Mouse (Mus musculus): Measurements from ENCODE around the gene Camta2. TPM values are rescaled to one million over a fixed set of nuclear protein-coding genes. Genes with fewer than 3 reads are reported as not detected.

The Camta2 gene
- polyA plus RNA-seq, 1 experiment from 2014 or later, result 6.5 TPM

DNA sequence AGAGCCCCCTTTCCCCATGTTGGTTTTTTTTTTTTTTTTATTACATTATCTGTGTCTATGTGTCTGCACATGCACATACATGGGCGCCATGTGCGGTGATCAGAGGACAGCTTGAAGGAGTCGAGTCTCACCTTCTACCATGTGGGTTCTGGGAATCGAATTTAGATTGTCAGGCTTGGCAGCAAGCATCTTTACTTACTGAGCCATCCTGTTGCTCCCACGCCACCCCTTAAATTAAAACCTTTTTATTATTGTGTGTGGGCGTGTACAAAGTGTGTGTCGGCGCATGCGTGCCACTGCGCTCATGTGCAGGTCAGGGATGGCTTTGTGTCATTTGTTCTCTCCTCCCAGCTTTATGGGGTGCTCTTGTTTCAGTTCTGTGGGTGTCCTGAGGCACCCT lies 23.1 kb upstream of the Camta2 start:
- 90% methylated on average over 10 of the region's 10 CpGs for WGBS

DNA sequence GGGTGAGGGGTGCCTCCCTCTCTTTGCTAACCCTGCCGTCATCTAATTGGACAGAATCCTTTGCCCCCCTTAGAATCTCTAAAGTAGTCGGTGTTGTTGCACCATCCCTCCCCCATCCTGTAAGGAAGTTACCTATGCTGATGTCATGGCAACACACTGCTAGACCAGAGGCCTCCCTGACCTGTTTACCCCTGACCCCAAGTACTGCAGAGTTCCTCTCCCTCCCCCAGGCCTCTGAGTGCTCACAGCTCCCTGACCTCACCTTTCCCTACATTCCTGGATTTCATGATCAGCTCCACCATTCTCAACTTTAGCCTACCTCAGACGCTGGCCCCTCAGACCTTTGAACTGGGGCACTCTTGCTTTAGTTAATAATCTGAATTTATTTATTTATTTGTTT lies 18.2 kb upstream of the Camta2 start:
- no peak overlapping the region for H3K4me3 ChIP-seq (ENCODE audit: low read depth, low read length)
- peaks cover 49% of the 10 kb centered on the region for H3K36me3 ChIP-seq (ENCODE audit: control insufficient read depth, insufficient read depth, low read length)
- WGBS, result 57% methylated on average over 3 of the region's 3 CpGs
- no peak overlapping the region for H3K9ac ChIP-seq (ENCODE audit: low read length)
- H3K27ac ChIP-seq (replicated peaks), result no peak overlapping the region
- peaks cover 5% of the 10 kb centered on the region for H3K4me1 ChIP-seq (replicated peaks; ENCODE audit: control insufficient read depth, insufficient read depth)
- H3K27me3 ChIP-seq (ENCODE audit: control insufficient read depth, insufficient read depth, low read length), result no peaks in the 10 kb centered on the region
- no peak for ATAC-seq (ENCODE audit: low FRiP score, low TSS enrichment)
- H3K4me2 ChIP-seq (replicated peaks; ENCODE audit: low read depth), result no peak overlapping the region
- DNase-seq (ENCODE audit: low spot score), result no peak
- no peaks in the 10 kb centered on the region for H3K9me3 ChIP-seq (ENCODE audit: control insufficient read depth, low read length)
- no peak for TF ChIP-seq EP300 (optimal IDR thresholded peaks at IDR 0.05)
- no peak for TF ChIP-seq CTCF (IDR thresholded peaks at IDR 0.05; ENCODE audit: low read depth)

More for the DNA sequence above, 23.1 kb upstream of the Camta2 start:
- no peak overlapping the region for H3K4me2 ChIP-seq (replicated peaks; ENCODE audit: low read depth)
- no peaks in the 10 kb centered on the region for H3K27me3 ChIP-seq (ENCODE audit: control insufficient read depth, insufficient read depth, low read length)
- H3K4me1 ChIP-seq (replicated peaks; ENCODE audit: control insufficient read depth, insufficient read depth), result no peaks in the 10 kb centered on the region
- no peak overlapping the region for H3K9ac ChIP-seq (ENCODE audit: low read length)
- no peak for ATAC-seq (ENCODE audit: low FRiP score, low TSS enrichment)
- H3K4me3 ChIP-seq (ENCODE audit: low read depth, low read length), result no peak overlapping the region
- peaks cover 38% of the 10 kb centered on the region for H3K36me3 ChIP-seq (ENCODE audit: control insufficient read depth, insufficient read depth, low read length)
- TF ChIP-seq CTCF (IDR thresholded peaks at IDR 0.05; ENCODE audit: low read depth), result no peak
- no peak for TF ChIP-seq EP300 (optimal IDR thresholded peaks at IDR 0.05)
- H3K9me3 ChIP-seq (ENCODE audit: control insufficient read depth, low read length), result no peaks in the 10 kb centered on the region
- no peak for DNase-seq (ENCODE audit: low spot score)
- H3K27ac ChIP-seq (replicated peaks), result no peak overlapping the region

DNA sequence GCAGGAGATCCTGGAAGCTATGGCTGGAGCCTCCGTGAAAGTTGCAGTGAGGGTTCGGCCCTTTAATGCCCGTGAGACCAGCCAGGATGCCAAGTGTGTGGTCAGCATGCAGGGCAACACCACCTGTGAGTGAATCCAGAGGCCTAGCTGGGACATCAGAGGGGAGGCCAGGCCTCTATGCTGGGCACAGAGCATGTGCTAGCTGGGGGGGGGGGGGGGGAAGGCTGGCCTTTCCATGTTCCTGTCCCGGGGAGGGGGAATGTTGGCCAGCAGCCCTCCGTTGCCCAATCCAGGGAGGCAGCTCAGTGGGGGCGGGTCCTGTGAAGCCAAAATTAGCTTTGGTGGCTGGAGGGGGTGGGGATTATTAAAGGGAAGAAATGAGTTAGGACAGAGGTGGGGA lies 14.9 kb upstream of the Camta2 start:
- no peaks in the 10 kb centered on the region for H3K27me3 ChIP-seq (ENCODE audit: control insufficient read depth, insufficient read depth, low read length)
- no peak for ATAC-seq (ENCODE audit: low FRiP score, low TSS enrichment)
- no peaks in the 10 kb centered on the region for H3K9me3 ChIP-seq (ENCODE audit: control insufficient read depth, low read length)
- peak overlapping the region; percentile 48; the same call in 1 of the 2 replicates for H3K9ac ChIP-seq (ENCODE audit: low read length)
- peaks cover 34% of the 10 kb centered on the region for H3K36me3 ChIP-seq (ENCODE audit: control insufficient read depth, insufficient read depth, low read length)
- no peak for TF ChIP-seq EP300 (optimal IDR thresholded peaks at IDR 0.05)
- no peak for TF ChIP-seq CTCF (IDR thresholded peaks at IDR 0.05; ENCODE audit: low read depth)
- 60% methylated on average over 5 of the region's 6 CpGs for WGBS
- H3K4me1 ChIP-seq (replicated peaks; ENCODE audit: control insufficient read depth, insufficient read depth), result peaks cover 8% of the 10 kb centered on the region
- DNase-seq (ENCODE audit: low spot score), result no peak
- H3K27ac ChIP-seq (replicated peaks), result no peak overlapping the region
- H3K4me2 ChIP-seq (replicated peaks; ENCODE audit: low read depth), result no peak overlapping the region
- H3K4me3 ChIP-seq (ENCODE audit: low read depth, low read length), result no peak overlapping the region

DNA sequence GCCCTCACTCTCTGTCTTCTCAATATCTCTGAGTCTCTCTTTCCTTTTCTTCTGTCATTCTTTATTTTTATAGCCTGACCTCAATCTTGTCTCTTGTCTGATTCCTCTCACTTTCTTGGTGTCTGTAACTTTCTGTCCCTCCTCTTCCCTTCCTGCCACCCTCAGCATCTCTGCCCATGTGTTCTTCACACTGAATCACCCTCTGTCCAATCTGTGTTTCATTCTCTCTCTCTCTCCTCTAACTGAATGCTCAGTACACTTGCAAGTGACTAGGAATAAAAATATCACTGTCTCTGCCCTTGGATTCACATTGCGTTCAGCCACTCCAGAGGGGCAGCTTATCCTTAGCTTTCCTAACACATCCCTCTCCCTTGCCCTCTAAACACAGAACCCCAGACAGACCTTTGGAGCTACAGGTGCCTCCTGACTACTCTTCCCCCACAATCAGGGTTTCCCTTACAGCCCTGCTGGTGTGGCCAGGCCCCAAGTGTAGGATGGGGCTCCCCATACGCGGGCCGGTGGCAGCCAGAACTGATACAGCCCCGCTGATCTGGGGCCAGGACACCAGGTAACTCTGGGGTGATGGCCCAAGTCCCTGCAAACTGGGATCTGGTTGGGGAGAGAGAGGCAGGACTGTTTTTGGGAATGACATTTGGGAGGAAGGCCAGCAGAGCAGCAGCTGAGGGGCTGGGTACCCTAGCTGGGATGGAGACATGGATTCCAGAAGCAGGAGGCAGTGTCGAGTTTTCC lies 14.3 kb upstream of the Camta2 start:
- peaks cover 8% of the 10 kb centered on the region for H3K4me1 ChIP-seq (replicated peaks; ENCODE audit: control insufficient read depth, insufficient read depth)
- no peaks in the 10 kb centered on the region for H3K27me3 ChIP-seq (ENCODE audit: control insufficient read depth, insufficient read depth, low read length)
- peak overlapping the region; percentile 75 for H3K4me2 ChIP-seq (replicated peaks; ENCODE audit: low read depth)
- peak overlapping the region; percentile 94; the same call in 1 of the 2 replicates for H3K9ac ChIP-seq (ENCODE audit: low read length)
- H3K9me3 ChIP-seq (ENCODE audit: control insufficient read depth, low read length), result no peaks in the 10 kb centered on the region
- ATAC-seq (ENCODE audit: low FRiP score, low TSS enrichment) (no peak), DNase-seq (ENCODE audit: low spot score) (no peak)
- H3K4me3 ChIP-seq (ENCODE audit: low read depth, low read length), result peak overlapping the region; percentile 93
- WGBS, result 83% methylated on average over 6 of the region's 6 CpGs
- H3K27ac ChIP-seq (replicated peaks), result 0 out of 2 replicates have a peak overlapping the region, but pooled peaks have one; percentile 96
- TF ChIP-seq EP300 (optimal IDR thresholded peaks at IDR 0.05), result no peak
- TF ChIP-seq CTCF (IDR thresholded peaks at IDR 0.05; ENCODE audit: low read depth), result no peak
- H3K36me3 ChIP-seq (ENCODE audit: control insufficient read depth, insufficient read depth, low read length), result peaks cover 31% of the 10 kb centered on the region

DNA sequence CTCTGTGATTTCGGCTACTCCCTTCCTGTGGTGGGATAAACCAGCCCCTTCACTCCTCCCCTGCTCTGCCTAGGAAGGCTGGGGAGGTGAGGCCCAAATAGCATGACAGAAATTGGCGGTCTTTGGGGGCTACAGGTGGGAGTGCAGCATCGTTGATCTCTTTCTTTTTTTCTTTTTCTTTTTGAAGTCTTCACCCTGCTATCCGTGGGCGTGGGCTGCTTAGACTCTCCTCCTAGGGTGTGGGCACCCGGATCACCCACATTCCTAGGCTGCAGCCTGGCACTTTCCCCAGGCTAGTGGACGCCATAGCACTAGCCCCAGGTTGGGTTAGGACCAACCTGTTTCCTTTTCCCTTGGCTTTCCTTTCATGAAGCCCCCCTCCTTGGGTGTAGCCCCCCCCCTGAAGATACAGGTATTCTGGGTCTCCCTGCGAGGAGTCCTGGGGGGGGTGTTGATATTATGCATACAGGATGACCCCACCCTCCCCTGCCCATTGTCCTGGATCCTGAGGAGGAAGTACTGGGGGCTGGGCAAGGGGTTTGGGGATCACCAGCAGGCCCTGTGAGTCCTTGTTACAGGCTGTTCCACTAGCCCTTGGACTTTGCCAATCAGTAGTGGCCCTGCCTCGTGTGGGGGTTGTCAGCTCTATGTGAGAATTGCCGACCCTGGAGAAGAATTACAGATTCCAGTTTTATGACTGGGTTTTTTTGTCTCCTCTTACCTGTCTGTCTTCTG lies 13.5 kb upstream of the Camta2 start:
- H3K36me3 ChIP-seq (ENCODE audit: control insufficient read depth, insufficient read depth, low read length), result peaks cover 23% of the 10 kb centered on the region
- H3K4me1 ChIP-seq (replicated peaks; ENCODE audit: control insufficient read depth, insufficient read depth), result peaks cover 8% of the 10 kb centered on the region
- peak overlapping the region; percentile 93 for H3K4me3 ChIP-seq (ENCODE audit: low read depth, low read length)
- 10% methylated on average over 10 of the region's 10 CpGs for WGBS
- H3K27me3 ChIP-seq (ENCODE audit: control insufficient read depth, insufficient read depth, low read length), result no peaks in the 10 kb centered on the region
- H3K9me3 ChIP-seq (ENCODE audit: control insufficient read depth, low read length), result no peaks in the 10 kb centered on the region
- peak overlapping the region; percentile 96 for H3K27ac ChIP-seq (replicated peaks)
- DNase-seq (ENCODE audit: low spot score) (peak; percentile 63), ATAC-seq (ENCODE audit: low FRiP score, low TSS enrichment) (peak; percentile 30; the same call in 1 of the 2 replicates)
- H3K9ac ChIP-seq (ENCODE audit: low read length), result peak overlapping the region; percentile 94
- TF ChIP-seq EP300 (optimal IDR thresholded peaks at IDR 0.05) (no peak), CTCF (IDR thresholded peaks at IDR 0.05; ENCODE audit: low read depth) (no peak)
- peak overlapping the region; percentile 75 for H3K4me2 ChIP-seq (replicated peaks; ENCODE audit: low read depth)
